Mouse (Mus musculus) left cerebral cortex, postnatal 10 days (tissue): ENCODE results near the gene Npy4r. TPM values are rescaled to one million over a fixed set of nuclear protein-coding genes. Genes with fewer than 3 reads are reported as not detected.

Experiments
- DNase-seq, 2 experiments: peaks; one replicate each; pipeline ENCODE4 v3.0.0; 2021 to 2022; ENCODE audit warnings: low spot score in 2 of 2, mixed read lengths in 1 of 2; ENCODE audit errors: extremely low spot score in 1 of 2
- intact Hi-C: fragments of 180-260 bp; cut with DNase I; formaldehyde crosslinking; loops from one replicate; pipeline ENCODE4 v1.15.1; 2025
- total RNA-seq, 2 experiments: library from RNA; stranded (reverse); gene quantifications; 2 replicates each; pipeline ENCODE4 v1.2.3; 2021

The Npy4r gene
- total RNA-seq, result not detected

- intact Hi-C loops, result no loop called here
- peak in 1 of 2 experiments; percentile 46 for DNase-seq
These were observed at the start of gene Npy4r for GRCm38 (mm10) chr14:34152342-34152741. Gene Npy4r, minus strand, starts transcription at chr14:34152489.

DNA sequence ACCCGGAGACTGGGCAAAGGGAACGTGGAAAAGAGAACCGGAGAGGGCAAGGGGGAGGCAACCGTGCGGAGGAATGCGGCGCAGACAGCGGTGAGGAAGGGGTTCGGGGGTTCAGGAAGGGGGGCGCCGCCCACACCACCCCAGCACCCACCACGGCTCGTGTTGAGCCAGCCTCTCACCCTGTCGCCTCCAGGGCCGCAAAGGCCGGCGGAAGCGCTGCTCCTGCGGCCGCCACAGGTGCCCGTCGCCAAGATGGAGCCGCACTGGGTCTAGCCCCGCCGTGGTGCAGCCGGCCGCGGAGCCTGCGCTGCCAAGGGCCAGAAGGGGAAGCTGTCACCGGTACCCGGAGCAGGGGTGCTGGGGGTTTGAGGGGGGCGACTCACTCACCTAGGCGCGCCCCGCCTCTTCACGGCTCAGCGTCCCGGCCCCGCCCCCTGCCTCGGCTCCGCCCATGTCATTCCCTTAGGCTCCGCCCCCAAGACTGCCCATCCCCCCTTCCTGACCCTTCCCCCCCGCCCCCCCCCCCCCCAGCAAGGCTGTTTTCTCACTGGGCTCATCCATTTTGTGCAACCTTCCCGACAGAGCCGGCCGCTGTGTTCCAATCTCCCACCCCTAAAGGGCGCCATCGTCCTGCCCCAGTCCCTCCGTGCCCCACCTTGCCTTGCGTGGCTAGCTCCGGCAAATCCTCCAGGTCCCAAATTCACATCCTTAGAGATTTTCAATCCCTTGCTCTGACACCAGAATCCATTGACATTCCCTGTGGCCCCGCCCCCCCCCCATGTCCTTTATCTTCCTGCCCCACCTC, 49.1 kb upstream of the Npy4r start, which contains the start of gene Gprin2:
Gene Gprin2 (minus strand): TSS at position 423 of the 805 bp plus-strand sequence.
- peak in 1 of 2 experiments; percentile 65 for DNase-seq
- intact Hi-C loops, result no loop called here

- intact Hi-C loops, result no loop called here
- DNase-seq, result peak in 1 of 2 experiments; percentile 66
These were observed 48.5 kb upstream of the Npy4r start for GRCm38 (mm10) chr14:34200738-34201230.

- intact Hi-C loops, result no loop called here
- no peak for DNase-seq
These were observed 44.4 kb upstream of the Npy4r start for GRCm38 (mm10) chr14:34196706-34197105.

DNA sequence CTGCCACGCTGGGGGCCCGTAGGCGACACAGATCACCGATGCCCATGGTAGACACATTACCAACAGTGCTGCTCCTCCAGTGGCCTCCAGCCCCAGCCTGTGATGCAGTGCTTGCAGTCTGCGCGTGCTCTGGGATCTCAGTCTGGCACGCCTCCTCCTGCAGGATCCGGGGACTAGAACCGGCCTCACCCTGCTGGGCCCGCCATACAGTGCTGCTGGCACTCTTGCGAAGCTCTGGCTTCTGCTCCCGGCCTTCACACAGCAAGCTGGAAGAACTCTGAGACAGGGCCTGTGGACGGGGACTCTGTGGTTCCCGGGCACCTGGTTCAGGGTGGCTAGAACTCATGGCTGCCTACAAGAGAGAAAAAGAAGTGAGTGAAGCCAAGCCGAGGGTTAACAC, 43.2 kb upstream of the Npy4r start:
- DNase-seq, result no peak
- intact Hi-C loops, result no loop called here

DNA sequence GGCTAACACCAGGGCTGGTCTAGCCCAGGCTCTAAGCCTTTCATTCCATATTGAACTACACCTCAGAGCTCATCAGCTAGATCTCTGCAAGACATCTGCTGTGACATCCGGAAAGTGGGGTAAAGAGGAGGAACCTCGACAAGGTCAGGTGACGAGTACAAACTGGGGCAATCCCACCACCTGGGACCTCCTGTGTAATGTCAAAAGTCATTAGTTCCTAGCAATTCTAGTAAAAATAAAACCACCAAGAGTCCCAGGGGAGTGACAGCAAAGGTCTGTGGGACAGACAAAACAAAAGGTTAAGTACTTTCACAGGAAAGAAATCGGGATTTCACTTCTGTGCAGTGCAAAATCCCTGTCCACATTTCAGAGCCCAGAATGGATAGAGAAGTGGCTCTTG, 41.6 kb upstream of the Npy4r start:
- DNase-seq, result no peak
- intact Hi-C loops, result no loop called here

GRCm38 (mm10) chr14:34190361-34190760, 38.1 kb upstream of the Npy4r start:
- intact Hi-C loops, result no loop called here
- no peak for DNase-seq

DNA sequence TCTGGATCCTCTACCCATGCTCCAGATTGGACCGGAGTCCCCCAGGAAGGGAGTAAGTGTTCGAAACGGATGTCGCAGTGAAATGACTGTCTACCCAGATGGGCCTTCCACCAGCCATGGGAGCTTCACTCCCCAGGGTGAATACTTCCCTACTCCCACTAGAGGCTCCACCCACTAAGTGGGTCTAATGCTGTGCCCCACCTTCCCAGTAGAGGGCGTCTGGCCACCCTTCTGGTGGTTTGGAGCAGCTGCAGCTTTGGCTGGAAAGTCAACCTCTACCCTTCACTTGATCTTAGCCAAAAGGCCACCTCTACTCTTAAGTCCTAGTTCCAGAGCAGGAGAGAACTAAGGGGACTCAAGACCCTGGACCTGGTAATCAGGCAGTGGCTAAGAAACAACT, 36.3 kb upstream of the Npy4r start:
- intact Hi-C loops, result no loop called here

DNA sequence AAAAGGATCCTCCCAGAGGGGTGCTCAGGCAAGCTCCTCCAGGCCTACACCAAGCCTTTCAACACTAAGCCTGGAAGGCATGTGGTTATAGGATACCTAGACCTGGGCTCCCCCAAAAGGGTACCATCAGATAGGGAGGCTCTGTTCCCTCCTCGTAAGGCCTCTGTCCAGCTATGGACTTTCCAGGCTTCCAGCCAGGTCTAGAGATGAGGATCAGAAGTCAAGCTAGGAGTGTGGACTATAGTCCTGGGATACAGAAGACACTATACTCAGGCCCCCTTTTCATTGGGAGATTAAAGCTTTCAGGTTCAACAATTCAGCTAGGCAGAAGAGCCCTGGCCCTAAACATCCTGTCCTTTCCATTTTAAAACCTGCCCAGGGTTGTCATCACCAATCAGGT, 30.8 kb upstream of the Npy4r start:
- intact Hi-C loops, result no loop called here

More for the DNA sequence above, 36.3 kb upstream of the Npy4r start:
- DNase-seq, result peak in 1 of 2 experiments; percentile 62

DNA sequence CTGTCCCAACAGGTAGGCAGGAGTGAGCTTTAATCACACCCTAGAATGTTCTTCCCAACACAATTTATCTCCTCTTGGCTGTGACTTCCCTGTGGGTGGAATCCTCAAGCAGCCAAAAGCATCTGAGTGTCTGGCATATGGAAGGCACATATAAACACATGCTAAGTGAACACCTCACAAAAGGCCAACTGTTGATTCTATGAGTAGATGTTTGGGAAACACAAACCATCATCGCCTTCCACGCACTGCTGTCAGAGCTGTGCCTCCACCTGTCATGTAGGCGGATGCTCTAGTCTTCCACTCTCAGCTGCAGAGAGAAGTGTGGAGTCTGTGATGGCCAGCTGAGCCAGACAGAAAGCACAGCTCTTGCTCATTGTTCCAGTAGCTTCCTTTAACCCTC, 27.1 kb upstream of the Npy4r start:
- peak; percentile 39 to 72 for DNase-seq
- intact Hi-C loops, result no loop called here

More for the DNA sequence above, 30.8 kb upstream of the Npy4r start:
- no peak for DNase-seq

DNA sequence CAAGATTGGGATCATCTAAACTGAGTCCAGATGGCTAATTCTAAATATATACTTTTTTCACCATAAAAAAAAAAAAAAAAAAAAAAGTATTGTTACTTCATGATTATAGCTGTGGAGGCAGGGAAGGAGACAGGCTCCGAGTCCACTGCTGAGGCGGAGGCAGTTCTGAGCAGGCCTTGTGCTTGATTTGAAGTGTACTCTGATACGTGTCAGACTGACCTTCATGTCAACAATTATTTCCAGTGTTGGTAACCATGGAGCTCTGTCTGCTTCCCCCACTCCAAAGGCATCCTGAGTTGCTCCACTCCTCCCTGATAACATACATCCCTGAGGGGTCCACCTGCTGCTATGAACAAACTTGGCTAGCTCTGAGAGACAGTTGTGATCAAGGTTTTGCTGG, 18.8 kb upstream of the Npy4r start:
- intact Hi-C loops, result no loop called here
- DNase-seq, result no peak

GRCm38 (mm10) chr14:34155752-34156151, 3.5 kb upstream of the Npy4r start:
- intact Hi-C loops, result no loop called here
- DNase-seq, result no peak

GRCm38 (mm10) chr14:34154601-34155337, 2.5 kb upstream of the Npy4r start:
- intact Hi-C loops, result no loop called here
- peak in 1 of 2 experiments; percentile 68 for DNase-seq

GRCm38 (mm10) chr14:34142915-34143314, 9.4 kb downstream of the Npy4r start:
- intact Hi-C loops, result no loop called here
- no peak for DNase-seq

GRCm38 (mm10) chr14:34142316-34142715, 10.0 kb downstream of the Npy4r start:
- no peak for DNase-seq
- intact Hi-C loops, result no loop called here

- intact Hi-C loops, result no loop called here
- DNase-seq, result no peak
These were observed 12.3 kb downstream of the Npy4r start for GRCm38 (mm10) chr14:34139671-34140664.

GRCm38 (mm10) chr14:34135391-34135790, 16.9 kb downstream of the Npy4r start:
- intact Hi-C loops, result no loop called here
- DNase-seq, result no peak

DNA sequence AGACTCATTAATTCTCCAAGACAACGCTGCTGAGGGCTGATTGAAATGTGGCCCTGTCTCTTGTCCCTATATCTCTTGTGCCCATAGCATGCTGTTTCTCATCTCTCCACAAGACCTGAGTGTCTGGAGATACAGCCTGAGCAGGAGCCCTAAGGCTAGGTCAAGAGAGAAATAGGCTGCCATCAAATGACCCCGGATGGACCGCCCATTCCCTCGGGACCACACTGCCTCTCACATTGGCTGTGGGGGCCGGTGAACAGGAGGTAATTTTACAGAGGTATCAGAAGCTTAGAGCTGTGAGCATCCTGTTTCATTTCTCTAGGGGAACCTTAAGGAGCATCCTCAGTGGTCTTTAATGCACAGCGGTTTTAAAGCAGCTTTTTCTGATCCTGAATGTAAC, 21.1 kb downstream of the Npy4r start:
- intact Hi-C loops, result no loop called here

GRCm38 (mm10) chr14:34121691-34122090, 30.6 kb downstream of the Npy4r start:
- no peak for DNase-seq
- intact Hi-C loops, result no loop called here

More for the DNA sequence above, 21.1 kb downstream of the Npy4r start:
- DNase-seq, result no peak
